Mouse (Mus musculus) G1E (cell line): ENCODE measurements at regions not wholly inside any gene's neighbourhood (a gene's known extent, or its start where the extent isn't known, plus 50 kb on each side); places are given as distances from the start of the nearest gene placed in this dataset.

Experiments used
- CTCF ChIP-seq: IDR thresholded peaks from 2 replicates; pipeline ENCODE4 v1.5.1; 2012; ENCODE audit warnings: low read depth, low read length, inconsistent platforms, mixed read lengths
- GATA1 ChIP-seq: IDR thresholded peaks from 2 replicates; pipeline ENCODE4 v1.6.1; 2012; ENCODE audit warnings: borderline replicate concordance, low read length, inconsistent platforms, mixed read lengths
- POLR2AphosphoS5 ChIP-seq: IDR thresholded peaks from 2 replicates; pipeline ENCODE4 v1.6.1; 2012; ENCODE audit warnings: low read depth, low read length, inconsistent platforms; ENCODE audit not compliant: insufficient replicate concordance
- TAL1 ChIP-seq: conservative IDR thresholded peaks from 2 replicates; pipeline ENCODE4 v1.6.1; 2012; ENCODE audit warnings: low read depth, low read length, inconsistent platforms, mixed read lengths

GRCm38 (mm10) chr7:115263082-115263481 lies 519.6 kb downstream of the Insc start:
- TF ChIP-seq CTCF (no peak), POLR2AphosphoS5 (no peak), GATA1 (no peak), TAL1 (no peak)
